Mouse (Mus musculus) heart, embryonic 13.5 days (tissue): Measurements from ENCODE around the gene Ngrn. TPM values are rescaled to one million over a fixed set of nuclear protein-coding genes. Genes with fewer than 3 reads are reported as not detected.

Experiments
- ATAC-seq: fragments of 200-750 bp; cut with Nextera tagmentation; 2 replicates; pipeline ENCODE4 v1.8.0; 2017; ENCODE audit warnings: moderate TSS enrichment; ENCODE audit not compliant: insufficient number of reproducible peaks, low FRiP score, low TSS enrichment; ENCODE audit errors: extremely low read depth
- H3K27ac ChIP-seq: fragments of 300-500 bp; sonication (generic); replicated peaks from 2 replicates; pipeline ENCODE4 v1.5.1; 2015; ENCODE audit warnings: moderate library complexity, mild to moderate bottlenecking, inconsistent platforms
- H3K27me3 ChIP-seq: fragments of 300-500 bp; sonication (generic); replicated peaks from 2 replicates; pipeline ENCODE4 v1.6.1; 2015; ENCODE audit warnings: mild to moderate bottlenecking, inconsistent platforms
- H3K36me3 ChIP-seq: fragments of 300-500 bp; sonication (generic); 2 replicates; pipeline ENCODE4 v1.6.1; 2015; ENCODE audit warnings: mild to moderate bottlenecking, inconsistent platforms
- H3K4me1 ChIP-seq: fragments of 300-500 bp; sonication (generic); 2 replicates; pipeline ENCODE4 v1.6.1; 2015; ENCODE audit warnings: inconsistent platforms
- H3K4me2 ChIP-seq: fragments of 300-500 bp; sonication (generic); 2 replicates; pipeline ENCODE4 v1.6.1; 2015; ENCODE audit warnings: inconsistent platforms, mild to moderate bottlenecking, moderate library complexity
- H3K4me3 ChIP-seq: fragments of 300-500 bp; sonication (generic); 2 replicates; pipeline ENCODE4 v1.5.1; 2015; ENCODE audit warnings: moderate library complexity, mild to moderate bottlenecking, inconsistent platforms
- H3K9ac ChIP-seq: fragments of 300-500 bp; sonication (generic); 2 replicates; pipeline ENCODE4 v1.6.1; 2015; ENCODE audit warnings: inconsistent platforms, mild to moderate bottlenecking, moderate library complexity
- H3K9me3 ChIP-seq: fragments of 300-500 bp; sonication (generic); 2 replicates; pipeline ENCODE4 v1.6.1; 2016; ENCODE audit warnings: inconsistent platforms
- WGBS: fragments of 180-500 bp; shearing (Covaris S2); methylation state at CpG from one replicate; pipeline ENCODE4 v1.1.7; 2015; ENCODE audit warnings: mixed read lengths; 5-methylcytosine and 5-hydroxymethylcytosine counted together
- polyA plus RNA-seq: library from polyadenylated mRNA; unstranded; fragments of >200 nt; fragmentation: Nextera tagmentation; extraction: Ambion mirVana; gene quantifications from 2 replicates; pipeline ENCODE4 v1.2.1, GENCODE M21; 2015

Gene Ngrn
- polyA plus RNA-seq, 1 experiment from 2014 or later = 37.0 TPM

DNA sequence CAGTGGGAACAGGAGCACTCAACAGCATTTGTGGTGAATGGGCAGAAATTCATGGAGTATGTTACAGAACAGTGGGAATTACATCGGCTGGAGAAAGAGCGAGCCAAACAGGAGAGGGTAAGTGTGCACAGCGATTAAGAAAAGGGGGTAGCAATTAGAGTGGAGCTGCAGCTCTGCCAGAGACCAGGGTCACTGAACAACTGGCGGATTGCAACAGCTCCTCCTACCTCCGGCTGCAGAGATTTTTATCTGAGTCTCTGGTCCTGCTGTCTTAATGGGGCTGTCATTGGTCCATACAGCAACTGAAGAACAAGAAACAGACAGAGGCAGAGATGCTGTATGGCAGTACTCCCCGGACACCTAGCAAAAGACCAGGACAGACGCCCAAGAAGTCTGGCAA lies 49.8 kb downstream of the Ngrn start:
- no peak overlapping the region for H3K27ac ChIP-seq
- H3K4me3 ChIP-seq = no peak overlapping the region
- WGBS = 76% methylated on average over 7 of the region's 7 CpGs
- no peak overlapping the region for H3K4me2 ChIP-seq
- no peaks in the 10 kb centered on the region for H3K9me3 ChIP-seq
- H3K27me3 ChIP-seq = no peaks in the 10 kb centered on the region
- peaks cover 99% of the 10 kb centered on the region for H3K36me3 ChIP-seq
- no peaks in the 10 kb centered on the region for H3K4me1 ChIP-seq
- ATAC-seq = no peak
- H3K9ac ChIP-seq = no peak overlapping the region

Other genes starting within 250 kb of the Ngrn start
- 11.6 and 12.1 TPM in 2 replicates for gene Zfp710, start 236.4 kb upstream of the Ngrn start, polyA plus RNA-seq
- 1,911 and 2,152 TPM in 2 replicates for gene Idh2, start 145.8 kb upstream of the Ngrn start, polyA plus RNA-seq
- 9.9 and 11.3 TPM in 2 replicates for gene Sema4b, start 74.4 kb upstream of the Ngrn start, polyA plus RNA-seq
- 54.2 and 57.9 TPM in 2 replicates for gene Cib1, start 28.4 kb upstream of the Ngrn start, polyA plus RNA-seq
- gene Gdpgp1, start 28.4 kb upstream of the Ngrn start, polyA plus RNA-seq = 3.3 and 3.7 TPM in 2 replicates
- gene Ttll13, start 14.8 kb upstream of the Ngrn start, polyA plus RNA-seq = 0.62 and 0.82 TPM in 2 replicates
- 9.6 and 11.1 TPM in 2 replicates for gene Vps33b, start 8.4 kb downstream of the Ngrn start, polyA plus RNA-seq
- gene Prc1, start 33.2 kb downstream of the Ngrn start, polyA plus RNA-seq = 121 and 133 TPM in 2 replicates
- 7.3 and 7.8 TPM in 2 replicates for gene Rccd1, start 63.2 kb downstream of the Ngrn start, polyA plus RNA-seq
- 18.2 and 20.1 TPM in 2 replicates for gene Unc45a, start 79.8 kb downstream of the Ngrn start, polyA plus RNA-seq
- 14.5 and 16.5 TPM in 2 replicates for gene Hddc3, start 81.9 kb downstream of the Ngrn start, polyA plus RNA-seq
- 15.0 and 19.3 TPM in 2 replicates for gene Man2a2, start 110.2 kb downstream of the Ngrn start, polyA plus RNA-seq
- gene Fes, start 126.7 kb downstream of the Ngrn start, polyA plus RNA-seq = 10.7 and 10.8 TPM in 2 replicates
- 14.2 and 14.8 TPM in 2 replicates for gene Furin, start 144.2 kb downstream of the Ngrn start, polyA plus RNA-seq